Mouse (Mus musculus) E14TG2a.4 (cell line): ENCODE measurements around the gene Nap1l5.

Experiments used
- CTCF ChIP-seq: conservative IDR thresholded peaks from 2 replicates; pipeline ENCODE4 v1.5.1; 2014; ENCODE audit warnings: low read length
- NANOG ChIP-seq: IDR thresholded peaks from 2 replicates; pipeline ENCODE4 v1.6.1; 2014; ENCODE audit warnings: borderline replicate concordance, low read length, mixed read lengths
- POU5F1 ChIP-seq: IDR thresholded peaks from 2 replicates; pipeline ENCODE4 v1.6.1; 2014; ENCODE audit warnings: low read length, borderline replicate concordance

DNA sequence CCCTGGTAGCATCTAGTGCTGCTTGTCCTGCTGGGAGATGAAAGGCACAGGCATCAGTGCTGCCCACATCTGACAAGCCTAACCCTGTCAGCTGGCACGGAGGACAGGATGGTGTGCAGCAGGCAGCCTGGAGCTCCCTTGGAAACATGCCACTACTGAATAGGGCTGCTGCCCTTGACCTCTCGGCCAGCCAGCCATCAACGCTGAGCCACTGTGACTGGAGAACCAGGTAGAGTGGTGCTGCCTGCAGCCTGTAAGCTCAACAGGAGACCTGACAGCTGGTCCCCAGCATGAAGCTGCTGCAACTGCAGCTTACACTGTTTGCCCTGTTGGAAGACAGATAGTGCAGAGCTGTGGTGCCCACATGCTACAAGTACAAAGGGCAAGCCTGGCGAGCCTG is 27.3 kb downstream of the Nap1l5 start:
- no peak for TF ChIP-seq CTCF
- TF ChIP-seq NANOG, result no peak
- no peak for TF ChIP-seq POU5F1
